Mouse (Mus musculus): ENCODE data around the gene Fgf5.

Fgf5 gene

GRCm38 (mm10) chr5:98306528-98306927 lies 52.5 kb downstream of the Fgf5 start:
- DNase-seq: no peak

DNA sequence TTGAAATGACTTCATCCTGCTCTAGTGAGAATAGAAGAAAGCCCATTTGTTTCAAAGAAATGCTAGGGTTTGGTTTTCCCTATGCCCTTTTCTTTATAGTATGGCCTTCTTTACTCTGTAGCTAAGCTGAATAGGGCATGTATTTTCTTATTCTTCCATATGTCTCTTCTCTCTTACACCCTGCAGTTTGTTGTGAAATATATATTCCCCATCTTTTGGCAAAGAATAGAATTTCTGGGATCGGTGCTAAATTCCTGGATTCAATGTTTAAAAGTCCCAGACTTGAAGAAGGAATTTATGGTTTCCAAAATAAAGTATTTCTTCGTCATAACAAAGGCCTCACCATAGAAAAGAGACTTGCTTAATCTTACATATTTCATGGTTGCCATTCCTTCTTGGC lies 72.6 kb downstream of the Fgf5 start:
- DNase-seq: no peak

Data from layer of hippocampus, adult 9-11 months (tissue).